Mouse (Mus musculus) urinary bladder, postnatal 0 days (tissue): ENCODE data around the gene Prl6a1. TPM values are rescaled to one million over a fixed set of nuclear protein-coding genes. Genes with fewer than 3 reads are reported as not detected.

Source experiments
- polyA plus RNA-seq: library from polyadenylated mRNA; unstranded; fragments of >200 nt; fragmentation: Nextera tagmentation; extraction: Ambion mirVana; gene quantifications from 2 replicates; pipeline ENCODE4 v1.2.1, GENCODE M21; 2015

The Prl6a1 gene
- not detected in 2 replicates for polyA plus RNA-seq

GRCm38 (mm10) chr13:27312334-27313225 lies at the start of gene Prl6a1:
TSS of gene Prl6a1 (plus strand) at chr13:27312627.

GRCm38 (mm10) chr13:27345373-27345772 lies 32.9 kb downstream of the Prl6a1 start, which contains the start of gene Prl8a2:
TSS of gene Prl8a2 (plus strand) at chr13:27345673.

Other genes starting within 250 kb of the Prl6a1 start
- not detected in 2 replicates for gene Prl3d1, start 218.4 kb upstream of the Prl6a1 start, polyA plus RNA-seq
- gene Prl3d2, start 190.9 kb upstream of the Prl6a1 start, polyA plus RNA-seq: not detected in 2 replicates
- not detected in 2 replicates for gene Prl3d3, start 155.8 kb upstream of the Prl6a1 start, polyA plus RNA-seq
- not detected in 2 replicates for gene Prl3c1, start 116.0 kb upstream of the Prl6a1 start, polyA plus RNA-seq
- gene Prl3b1, start 70.8 kb upstream of the Prl6a1 start, polyA plus RNA-seq: not detected in 2 replicates
- gene Prl3a1, start 53.2 kb upstream of the Prl6a1 start, polyA plus RNA-seq: not detected in 2 replicates
- not detected in 2 replicates for gene Prl8a2, start 33.0 kb downstream of the Prl6a1 start, polyA plus RNA-seq
- not detected in 2 replicates for gene Prl2b1, start 78.2 kb downstream of the Prl6a1 start, polyA plus RNA-seq
- gene Prl8a6, start 126.1 kb downstream of the Prl6a1 start, polyA plus RNA-seq: not detected in 2 replicates
- not detected in 2 replicates for gene Prl8a8, start 200.6 kb downstream of the Prl6a1 start, polyA plus RNA-seq